Mouse (Mus musculus): ENCODE measurements at regions not wholly inside any gene's neighbourhood (a gene's known extent, or its start where the extent isn't known, plus 50 kb on each side); places are given as distances from the start of the nearest gene placed in this dataset.

GRCm38 (mm10) chr12:16046643-16047042 is 229.9 kb upstream of the Trib2 start:
- ATAC-seq (replicated peaks; ENCODE audit: low FRiP score, poor library complexity, severe bottlenecking) = peak; percentile 34; the same call in 1 of the 2 replicates

GRCm38 (mm10) chr12:16045791-16046494 is 229.2 kb upstream of the Trib2 start:
- ATAC-seq (replicated peaks; ENCODE audit: low FRiP score, poor library complexity, severe bottlenecking) = no peak

DNA sequence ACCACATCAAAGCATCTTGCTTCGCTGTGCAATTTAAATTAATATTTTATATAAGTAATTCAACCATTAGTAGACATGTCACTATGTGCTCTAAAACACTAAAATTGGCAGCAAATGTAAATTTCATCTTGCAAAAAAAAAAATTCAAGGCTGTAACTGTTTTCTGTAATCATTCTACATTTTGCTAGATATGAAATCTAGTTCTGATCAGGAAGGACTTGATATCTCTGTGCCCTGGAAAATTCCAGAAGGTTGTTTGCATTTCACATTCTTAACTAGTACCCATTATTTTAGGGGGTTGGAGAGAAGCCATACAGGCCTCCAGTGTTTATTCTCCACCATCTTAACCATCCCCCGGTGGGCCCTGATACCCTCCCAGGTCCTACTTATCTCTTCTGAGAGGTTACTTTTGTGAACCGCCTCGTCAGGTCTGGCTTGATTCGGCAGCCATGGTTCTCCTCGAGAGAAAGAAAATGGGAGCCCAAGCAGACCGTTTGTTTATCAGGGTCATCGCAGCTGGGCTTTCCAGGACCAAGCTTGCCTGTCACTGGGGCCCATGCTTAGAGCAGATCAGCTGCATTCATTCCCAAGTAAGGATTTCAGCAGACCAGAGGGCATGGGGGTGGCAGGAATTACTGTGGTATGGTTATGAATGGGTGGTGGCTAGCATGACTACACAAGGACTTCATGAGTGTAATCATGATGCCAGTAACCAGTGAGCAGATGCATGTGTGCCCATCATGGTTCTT is 226.9 kb upstream of the Trib2 start:
- ATAC-seq (replicated peaks; ENCODE audit: low FRiP score, poor library complexity, severe bottlenecking) = no peak

DNA sequence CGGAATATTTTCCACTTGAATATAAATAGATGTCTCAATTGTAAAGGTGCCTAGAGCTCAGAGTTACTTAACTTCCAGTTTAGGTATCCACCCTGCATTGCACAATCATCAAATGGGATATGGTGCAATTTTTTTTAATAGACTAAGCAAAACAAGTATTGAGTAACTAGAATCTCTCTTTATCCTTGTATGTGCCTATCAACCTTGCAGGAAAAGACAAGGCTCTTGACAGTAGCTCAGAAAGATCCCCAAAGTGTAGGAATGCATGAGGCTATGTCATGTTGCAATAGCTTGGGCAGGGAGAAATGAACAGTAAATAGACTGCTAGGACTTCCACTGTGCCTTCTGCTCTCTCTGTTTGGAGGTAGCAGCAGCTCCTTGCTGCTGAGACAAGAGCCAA is 225.6 kb upstream of the Trib2 start:
- no peak for ATAC-seq (replicated peaks; ENCODE audit: low FRiP score, poor library complexity, severe bottlenecking)

DNA sequence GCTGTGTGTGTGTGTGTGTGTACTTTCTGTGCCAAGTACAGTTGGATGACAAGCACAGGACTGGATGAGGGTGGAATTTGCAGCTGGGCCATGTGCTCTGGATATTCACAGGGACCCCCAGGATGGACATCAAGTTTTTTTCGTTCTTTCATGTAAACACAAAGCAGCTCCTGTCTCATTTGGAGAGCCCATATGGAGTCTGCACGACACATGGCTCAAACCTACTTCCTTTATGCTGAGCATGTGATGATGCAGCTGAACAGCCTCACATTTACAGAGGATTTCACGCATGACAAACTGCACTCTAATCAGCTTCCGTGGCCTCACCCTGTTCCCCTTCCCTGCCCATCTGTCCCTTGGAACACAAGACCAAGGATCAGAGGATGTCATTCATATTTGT is 224.4 kb upstream of the Trib2 start:
- ATAC-seq (replicated peaks; ENCODE audit: low FRiP score, poor library complexity, severe bottlenecking) = no peak

DNA sequence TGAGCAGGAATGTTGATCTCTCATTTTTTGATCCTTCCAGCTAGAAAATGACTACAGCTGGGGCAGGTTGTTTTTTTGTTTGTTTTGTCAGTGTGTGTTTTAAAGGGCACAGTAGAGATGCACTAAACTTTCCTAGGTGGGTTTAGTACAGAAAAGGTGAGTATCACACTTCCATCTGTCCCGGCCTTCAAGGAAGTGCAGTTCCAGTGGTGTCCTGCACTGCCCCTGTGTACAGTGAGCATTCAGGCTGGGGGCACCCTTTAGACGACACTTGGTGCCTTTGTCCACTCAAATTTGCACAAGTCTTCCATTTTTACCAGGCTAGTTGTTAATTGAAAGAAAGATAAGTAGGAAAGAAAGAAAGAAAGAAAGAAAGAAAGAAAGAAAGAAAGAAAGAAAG is 218.8 kb upstream of the Trib2 start:
- ATAC-seq (replicated peaks; ENCODE audit: low FRiP score, poor library complexity, severe bottlenecking) = no peak

- no peak for ATAC-seq (replicated peaks; ENCODE audit: low FRiP score, poor library complexity, severe bottlenecking)
Measured at GRCm38 (mm10) chr12:16034691-16035515, 218.2 kb upstream of the Trib2 start.

DNA sequence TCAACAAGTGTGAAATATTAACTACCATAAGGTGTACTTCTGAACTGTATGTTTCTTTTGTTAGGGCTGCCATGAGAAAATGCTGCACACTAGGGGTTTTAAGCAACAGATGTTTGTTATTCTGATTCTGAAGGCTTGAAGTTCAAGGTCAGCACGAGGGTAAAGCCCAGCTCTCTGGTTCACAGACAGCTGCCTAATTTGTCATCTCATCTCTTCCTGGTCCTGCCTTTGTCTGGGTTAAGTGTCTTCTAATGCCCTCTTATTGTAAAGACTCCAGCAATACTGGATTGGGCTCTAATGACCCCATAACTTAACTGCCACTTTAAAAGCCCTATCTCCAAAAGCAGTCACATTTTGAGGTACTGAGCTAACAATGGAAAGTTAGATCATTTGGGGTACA is 209.9 kb upstream of the Trib2 start:
- ATAC-seq (replicated peaks; ENCODE audit: low FRiP score, poor library complexity, severe bottlenecking) = no peak

GRCm38 (mm10) chr12:16023273-16023672 is 206.6 kb upstream of the Trib2 start:
- ATAC-seq (replicated peaks; ENCODE audit: low FRiP score, poor library complexity, severe bottlenecking) = no peak

DNA sequence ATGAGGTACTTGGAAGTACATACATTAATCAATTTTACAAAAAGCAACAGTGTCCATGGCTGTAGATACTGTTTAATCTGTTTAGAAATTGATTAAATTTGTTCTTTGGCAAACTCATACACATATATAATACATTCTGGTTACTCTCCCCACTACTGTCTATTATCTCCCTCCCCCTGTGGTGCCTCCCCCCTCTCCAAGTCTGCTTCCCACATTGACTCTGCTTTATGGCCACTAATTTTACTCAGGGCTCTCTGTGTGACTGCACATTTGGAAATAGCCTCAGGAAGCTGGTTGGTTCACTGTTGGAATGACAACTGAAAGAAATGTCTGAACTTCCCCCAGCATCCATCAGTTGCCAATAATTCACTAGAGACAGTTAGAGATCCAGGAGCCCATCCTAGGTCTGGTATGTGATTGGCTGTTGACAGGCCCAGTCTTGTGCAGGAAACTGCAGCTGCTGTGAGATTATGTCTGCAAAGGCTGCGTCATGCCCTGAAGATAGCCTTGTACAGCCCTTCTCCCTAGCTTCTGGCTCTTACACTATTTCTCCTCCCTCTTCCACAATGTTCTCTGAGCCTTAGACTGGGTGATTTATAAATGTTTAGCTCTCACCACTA is 204.6 kb upstream of the Trib2 start:
- no peak for ATAC-seq (replicated peaks; ENCODE audit: low FRiP score, poor library complexity, severe bottlenecking)

- no peak for ATAC-seq (replicated peaks; ENCODE audit: low FRiP score, poor library complexity, severe bottlenecking)
Measured at GRCm38 (mm10) chr12:16018237-16018636, 201.5 kb upstream of the Trib2 start.

DNA sequence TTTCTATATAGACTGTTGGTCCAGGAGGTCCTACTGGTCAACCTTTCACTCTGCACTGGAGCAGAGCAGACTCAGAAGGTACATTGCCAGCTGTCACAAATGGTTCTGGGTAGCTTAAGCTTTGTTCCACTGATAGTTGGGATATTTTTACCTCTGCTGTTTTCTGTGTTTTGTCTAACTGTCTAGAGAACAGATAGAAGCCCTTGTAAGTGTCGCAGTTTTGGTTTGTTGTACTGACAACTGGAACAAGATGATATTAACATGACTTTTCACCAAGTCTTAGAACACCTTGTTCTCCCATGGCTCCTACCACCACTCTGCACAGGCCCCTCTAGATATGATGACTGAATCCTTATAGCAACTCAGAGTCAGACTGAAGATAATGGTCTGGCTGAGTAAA is 199.9 kb upstream of the Trib2 start:
- ATAC-seq (replicated peaks; ENCODE audit: low FRiP score, poor library complexity, severe bottlenecking) = no peak

DNA sequence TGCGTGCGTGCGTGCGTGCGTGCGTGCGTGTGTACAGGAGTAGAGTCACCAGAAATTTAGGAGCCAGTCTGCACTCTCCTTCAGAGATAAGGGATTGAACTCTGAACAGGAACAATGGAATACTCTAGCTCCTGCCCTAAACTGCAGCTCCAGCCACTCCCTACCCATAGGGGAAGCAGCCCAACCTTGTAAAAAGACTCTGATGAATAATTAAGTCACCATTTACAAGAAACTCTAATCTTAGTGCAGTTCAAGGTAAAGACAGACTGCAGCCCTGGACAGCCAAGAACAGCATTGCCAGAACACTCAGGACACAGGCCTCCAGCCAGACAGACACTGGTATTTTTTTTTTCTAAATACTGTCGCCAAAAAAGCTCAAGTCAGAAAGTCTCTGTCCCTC is 198.9 kb upstream of the Trib2 start:
- ATAC-seq (replicated peaks; ENCODE audit: low FRiP score, poor library complexity, severe bottlenecking) = no peak

DNA sequence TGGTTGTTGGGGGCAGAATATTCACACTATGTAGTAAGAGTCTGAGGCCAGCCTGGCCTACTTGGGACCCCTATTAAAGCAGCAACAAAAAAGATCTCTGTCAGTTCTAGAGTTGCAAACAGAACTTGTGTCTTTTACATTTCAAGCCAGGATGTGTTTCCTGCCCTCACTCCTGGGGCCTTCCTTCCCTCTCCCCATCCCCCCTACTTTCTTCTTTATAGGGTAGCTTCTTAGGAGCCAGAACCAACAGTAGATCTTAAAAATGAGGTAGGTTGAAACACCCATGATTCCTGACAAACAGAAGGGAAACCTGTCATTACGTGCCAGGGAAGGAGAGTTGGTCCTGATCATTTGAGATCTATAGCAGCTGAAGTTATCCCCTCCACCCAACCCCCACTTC is 198.0 kb upstream of the Trib2 start:
- ATAC-seq (replicated peaks; ENCODE audit: low FRiP score, poor library complexity, severe bottlenecking) = no peak

DNA sequence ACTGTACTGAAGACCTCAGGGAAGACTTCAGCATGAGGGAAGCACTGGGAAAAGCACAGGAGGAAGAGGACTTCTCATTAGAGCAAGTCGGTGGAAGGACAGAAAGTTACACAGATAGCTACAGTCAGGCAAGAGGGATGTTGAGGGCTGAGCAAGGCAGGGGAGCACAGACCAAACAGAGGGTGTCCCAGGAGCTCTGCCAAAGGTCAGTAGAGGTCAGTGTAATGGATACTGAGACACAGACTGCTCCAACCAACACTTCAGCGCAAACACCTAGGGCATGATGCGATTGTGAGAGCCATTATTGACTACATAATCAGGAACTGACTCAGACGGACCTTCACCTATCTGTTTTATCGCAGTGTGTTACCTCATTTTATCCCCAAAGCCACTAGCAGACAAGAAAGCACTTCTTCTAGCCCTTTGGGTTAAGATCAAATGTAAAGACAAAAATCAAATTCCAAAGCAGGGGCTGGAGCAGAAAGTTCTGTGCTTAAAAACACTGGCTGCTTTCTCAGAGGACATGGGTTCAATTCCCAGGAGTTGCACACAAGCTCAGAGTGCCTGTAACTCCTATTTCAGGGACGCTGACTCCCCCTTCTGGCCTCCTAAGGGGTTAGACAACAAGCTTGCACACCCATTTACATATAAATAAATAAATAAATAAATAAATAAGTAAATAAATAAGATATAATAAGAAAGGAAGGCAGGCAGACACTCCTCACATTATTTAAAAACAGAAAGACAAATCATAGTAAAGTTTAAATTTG is 197.3 kb upstream of the Trib2 start:
- ATAC-seq (replicated peaks; ENCODE audit: low FRiP score, poor library complexity, severe bottlenecking) = no peak

DNA sequence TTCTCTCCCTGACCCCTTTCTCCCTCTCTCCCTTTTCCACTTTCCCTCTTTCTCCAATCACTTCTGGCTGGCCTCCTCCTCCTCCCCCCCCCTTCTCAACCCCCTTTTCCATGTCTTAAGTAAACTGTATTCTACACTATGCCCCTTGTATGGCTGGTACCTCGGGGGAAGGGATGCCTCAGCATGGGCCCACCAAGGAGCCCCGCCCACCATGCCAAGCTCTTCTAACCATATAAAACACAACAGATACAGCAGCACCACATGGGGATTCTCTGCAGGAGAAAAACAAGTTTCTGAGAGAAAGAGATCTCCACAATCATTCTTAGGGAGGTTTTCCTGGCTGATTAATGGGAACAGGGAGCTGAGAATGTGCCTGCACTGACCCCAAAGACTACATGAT is 196.6 kb upstream of the Trib2 start:
- ATAC-seq (replicated peaks; ENCODE audit: low FRiP score, poor library complexity, severe bottlenecking) = no peak

- ATAC-seq (replicated peaks; ENCODE audit: low FRiP score, poor library complexity, severe bottlenecking) = no peak
Measured at GRCm38 (mm10) chr12:16012081-16012480, 195.4 kb upstream of the Trib2 start.

DNA sequence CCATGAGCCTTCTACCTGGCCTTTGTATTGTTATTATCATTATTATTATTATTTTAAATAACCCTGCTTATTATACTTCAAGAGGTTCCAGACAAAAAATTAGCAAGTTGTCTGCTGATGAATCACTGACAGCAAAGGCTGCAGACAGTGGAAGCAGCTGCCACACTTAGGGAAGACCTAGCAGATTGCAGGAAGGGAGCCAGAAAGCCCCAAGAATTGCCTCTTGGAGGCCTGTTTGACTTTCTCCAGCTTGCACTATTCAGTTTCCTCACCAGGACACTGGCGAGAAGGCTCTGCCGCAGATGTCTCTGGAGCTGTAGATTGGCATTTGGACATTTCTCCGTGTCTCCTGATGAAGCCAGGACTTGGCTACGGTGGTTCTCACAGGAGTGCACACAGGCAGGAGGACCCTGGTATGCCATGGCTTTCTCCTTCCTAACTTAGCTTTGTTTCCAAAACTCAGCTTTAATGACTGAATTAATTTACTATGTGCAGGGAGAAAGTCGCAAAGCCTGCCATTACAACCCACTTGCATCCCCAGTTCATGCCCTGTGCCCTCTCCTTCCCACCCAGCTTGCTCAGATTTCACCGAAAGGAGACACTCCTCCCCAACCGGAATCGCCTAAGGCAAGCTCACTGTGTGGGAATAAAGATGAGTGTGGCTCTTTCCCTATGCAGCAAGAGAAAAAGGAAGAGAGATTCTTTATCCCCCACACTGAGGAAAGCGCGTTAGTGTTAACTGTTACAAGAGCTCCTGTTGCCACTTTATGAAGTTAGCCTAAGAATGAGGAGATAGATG is 193.3 kb upstream of the Trib2 start:
- ATAC-seq (replicated peaks; ENCODE audit: low FRiP score, poor library complexity, severe bottlenecking) = no peak
